Mouse (Mus musculus): ENCODE results near the gene Olfr869.

Gene Olfr869

DNA sequence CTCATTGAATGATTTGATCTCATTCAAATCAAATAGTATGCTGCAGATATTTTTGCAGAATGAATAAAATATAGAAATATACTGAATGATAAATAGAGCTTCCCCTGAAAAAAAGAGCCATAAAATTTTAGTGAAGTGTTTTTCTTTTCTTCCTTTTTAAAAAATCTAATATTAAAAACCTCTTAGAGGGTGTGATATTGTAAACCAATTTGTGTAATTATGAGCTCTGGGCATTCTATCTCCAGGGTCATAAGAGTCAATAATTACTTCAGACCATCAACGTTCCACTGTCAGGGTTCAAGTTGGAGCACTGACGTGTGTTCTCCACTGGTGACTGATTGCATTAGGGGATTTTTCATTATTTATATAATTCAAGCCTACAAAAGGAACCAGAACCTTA is at the start of gene Olfr869:
Olfr869 (plus strand) TSS at position 301 of the 400 bp plus-strand sequence.
- no peak for DNase-seq

DNA sequence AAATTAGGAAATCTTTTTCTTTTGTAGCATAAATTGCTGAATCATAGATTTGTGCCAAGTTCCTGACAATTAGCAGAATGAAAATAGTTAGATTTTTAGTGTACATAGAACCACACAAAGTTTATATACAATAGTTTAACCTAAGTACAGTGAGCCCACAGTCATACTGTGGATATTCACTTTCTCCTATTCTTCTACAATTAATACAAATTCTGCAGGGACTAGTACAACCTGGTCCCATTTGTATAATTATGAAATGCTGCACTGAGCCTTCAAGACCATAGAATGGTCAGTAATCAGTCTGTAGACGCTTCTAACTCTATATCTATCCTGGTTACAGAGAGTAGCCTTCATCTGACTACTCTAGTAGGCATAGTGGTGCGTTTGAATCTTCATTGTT is 30.5 kb upstream of the Olfr869 start, which contains the start of gene Olfr868:
Olfr868 (plus strand) TSS at position 301 of the 400 bp plus-strand sequence.
- DNase-seq = no peak

DNA sequence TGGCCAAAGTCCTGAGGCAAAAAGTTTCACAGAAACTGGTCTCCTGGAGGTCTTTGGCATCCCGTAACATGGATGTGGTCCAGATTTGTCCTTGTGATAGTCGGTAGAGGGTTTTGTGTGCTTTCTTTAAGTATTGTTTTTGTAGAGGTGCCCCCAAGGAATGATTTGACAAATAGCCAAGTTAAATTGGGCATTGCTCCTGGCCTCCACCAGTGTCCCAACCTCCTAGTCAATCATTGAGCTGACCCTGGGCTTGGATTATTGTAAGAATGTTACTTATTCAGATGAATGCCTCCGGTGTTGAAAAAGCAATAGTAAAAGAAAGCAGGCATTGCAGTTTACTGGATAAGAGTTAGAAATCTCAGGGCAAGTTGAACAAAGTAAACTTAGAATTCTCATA is 20.9 kb downstream of the Olfr869 start:
- DNase-seq = no peak

DNA sequence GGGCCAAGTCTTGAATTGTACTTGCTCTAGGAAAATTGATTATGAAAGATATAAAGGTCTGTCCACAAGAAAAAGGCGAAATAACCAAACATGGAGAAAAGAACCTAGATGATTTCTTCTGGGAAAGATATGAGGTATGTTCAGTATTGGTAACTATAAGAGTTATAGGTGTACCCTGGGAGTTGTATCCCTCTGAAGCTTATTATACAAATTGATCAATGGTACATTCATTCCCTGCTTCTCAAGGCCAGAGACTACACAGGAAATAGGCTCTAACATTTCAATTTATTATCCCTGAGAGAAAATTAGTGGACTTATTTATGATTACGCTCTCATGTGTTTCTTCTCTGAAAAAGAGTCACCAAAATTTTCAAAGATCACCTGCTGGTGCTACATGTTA is 45.1 kb downstream of the Olfr869 start, which contains the start of gene Olfr870:
Olfr870 (minus strand) TSS at position 101 of the 400 bp plus-strand sequence.
- DNase-seq = no peak

DNA sequence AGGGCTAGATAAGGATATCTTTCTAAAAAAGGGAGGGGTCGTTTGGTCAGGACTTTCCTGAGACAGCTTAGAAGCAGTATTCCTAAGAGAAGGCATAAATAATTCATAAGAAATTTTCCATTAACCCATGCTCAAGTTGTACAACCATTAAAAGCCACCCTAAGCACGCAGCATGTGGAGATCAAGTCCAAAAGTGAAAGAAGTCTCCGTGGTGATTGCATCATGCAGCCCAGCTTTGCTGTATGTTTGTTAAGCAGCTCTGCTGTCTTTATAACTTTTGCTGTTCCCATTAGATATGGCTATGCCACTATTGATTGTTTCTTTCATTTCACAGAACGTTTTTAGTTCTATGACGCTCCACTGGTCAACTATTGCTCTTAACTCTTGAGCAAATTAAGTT is 50.7 kb downstream of the Olfr869 start:
- DNase-seq = no peak

Measured in cerebellum, postnatal 14 days (tissue).